Mouse (Mus musculus): ENCODE results near the gene Prune1. TPM values are rescaled to one million over a fixed set of nuclear protein-coding genes. Genes with fewer than 3 reads are reported as not detected.

The Prune1 gene
- total and polyA plus RNA-seq, 2 experiments from 2014 or later: 60.4 to 77.4 TPM

- Histone ChIP-seq H3K36me3 (ENCODE audit: insufficient read depth, low read length) (peaks cover 54% of the 10 kb centered on the region), H3K9ac (replicated peaks; ENCODE audit: low read length) (no peak overlapping the region), H3K4me2 (ENCODE audit: low read depth, low read length) (no peak overlapping the region), H3K4me1 (ENCODE audit: insufficient read depth, low read length) (peaks cover 20% of the 10 kb centered on the region), H3K9me3 (ENCODE audit: low read length) (no peaks in the 10 kb centered on the region), H3K27me3 (ENCODE audit: insufficient read depth, low read length) (no peaks in the 10 kb centered on the region), H3K4me3 (ENCODE audit: low read length) (no peak overlapping the region), H3K27ac (no peak overlapping the region)
- TF ChIP-seq CTCF (IDR thresholded peaks at IDR 0.05; ENCODE audit: low read depth): no peak
- ATAC-seq (no peak), DNase-seq (ENCODE audit: low spot score) (no peak)
- 91% methylated on average over 7 of the region's 7 CpGs for WGBS
These were observed 49.1 kb downstream of the Prune1 start for GRCm38 (mm10) chr3:95232771-95233170.

DNA sequence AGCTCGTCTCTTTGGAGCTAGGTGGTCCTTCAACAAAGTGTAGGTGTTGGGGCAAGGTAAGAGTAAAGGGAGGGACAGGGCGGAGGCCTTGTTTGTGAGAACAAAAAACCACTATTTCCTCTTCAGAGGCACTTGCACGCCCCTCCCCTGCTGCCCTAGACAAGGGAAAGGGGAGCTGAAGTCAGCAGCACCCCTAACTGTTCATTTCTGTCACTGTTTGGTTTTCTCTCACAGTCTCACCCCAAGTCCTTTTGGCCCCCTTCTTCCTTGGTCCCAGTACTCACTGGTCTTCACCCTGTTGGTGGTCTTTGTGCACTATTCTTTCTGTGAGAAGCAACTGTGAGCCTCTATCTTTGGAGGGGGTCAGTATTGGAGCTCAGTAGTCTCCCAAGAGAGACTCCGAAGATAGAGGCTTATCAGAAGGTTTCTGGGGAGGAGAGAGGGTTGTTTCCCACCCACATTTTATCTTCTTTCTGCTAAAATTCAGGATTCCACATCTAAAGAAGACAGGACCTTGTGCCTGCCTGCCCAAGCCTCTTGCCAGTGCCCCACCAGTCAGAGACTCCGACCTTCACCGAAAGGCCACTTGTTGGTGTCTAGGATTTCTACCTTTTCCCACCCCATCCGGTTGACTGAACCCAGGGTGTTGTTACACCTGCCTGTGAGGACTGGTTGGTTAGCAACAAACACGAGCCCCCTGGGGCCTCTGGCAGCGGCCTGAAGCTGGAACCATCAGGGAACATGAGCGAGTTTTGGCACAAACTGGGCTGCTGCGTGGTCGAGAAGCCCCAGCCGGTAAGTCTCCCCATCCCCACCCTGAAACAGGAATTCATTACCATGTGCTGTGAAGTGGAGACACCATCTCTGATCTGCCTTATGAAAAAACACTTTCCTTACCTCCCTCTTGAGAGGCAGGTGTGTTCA, 50.3 kb downstream of the Prune1 start, which contains the start of gene Mllt11:
Gene Mllt11 (minus strand): TSS at position 874 of the 924 bp plus-strand sequence.
- H3K27me3 ChIP-seq (ENCODE audit: insufficient read depth, low read length): no peaks in the 10 kb centered on the region

DNA sequence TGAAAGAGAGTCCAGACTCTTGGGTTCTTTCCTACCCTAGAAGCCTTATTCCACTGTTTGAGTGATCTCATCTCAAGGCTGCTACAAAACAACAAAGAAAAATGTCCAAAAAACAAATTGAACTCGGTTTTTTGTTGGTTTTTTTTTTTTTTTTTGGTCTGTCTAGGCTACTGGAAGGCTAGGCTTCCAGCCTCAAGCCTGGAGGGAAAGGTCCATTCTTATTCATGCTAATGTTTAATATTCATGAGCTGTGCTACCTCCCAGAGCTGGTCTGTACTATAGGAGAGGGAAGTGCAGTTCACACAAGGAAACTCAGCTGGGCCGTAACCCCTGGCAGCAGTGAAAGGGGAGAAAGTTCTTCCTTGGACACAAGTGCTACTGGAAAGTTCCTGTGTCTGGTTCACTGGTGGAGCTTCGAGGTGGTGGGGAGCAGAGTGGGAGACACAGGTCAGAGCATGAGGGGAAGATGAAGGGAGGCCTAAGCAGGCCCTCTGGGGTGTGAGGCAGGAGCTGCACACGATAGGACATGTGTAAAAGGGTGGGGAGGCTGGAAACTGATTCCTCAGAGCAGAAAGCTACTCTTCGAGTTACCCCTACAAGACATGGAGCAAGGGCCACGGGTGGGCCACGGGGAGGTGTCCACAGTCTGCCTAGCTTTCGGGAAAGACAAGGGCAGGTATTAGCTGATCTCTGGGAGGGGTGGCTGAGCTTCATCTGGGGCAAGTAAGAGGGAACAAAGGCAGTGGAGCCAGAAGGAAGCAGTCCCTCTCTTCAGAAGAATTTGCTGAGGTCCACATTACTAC, 51.2 kb downstream of the Prune1 start:
- H3K9me3 ChIP-seq (ENCODE audit: low read length): no peaks in the 10 kb centered on the region
- ATAC-seq (no peak), DNase-seq (ENCODE audit: low spot score) (peak; percentile 56)
- peak overlapping the region; percentile 91 for H3K4me2 ChIP-seq (ENCODE audit: low read depth, low read length)
- peak overlapping the region; percentile 93 for H3K27ac ChIP-seq
- peaks cover 40% of the 10 kb centered on the region for H3K36me3 ChIP-seq (ENCODE audit: insufficient read depth, low read length)
- TF ChIP-seq CTCF (IDR thresholded peaks at IDR 0.05; ENCODE audit: low read depth): no peak
- peak overlapping the region; percentile 57 for H3K4me3 ChIP-seq (ENCODE audit: low read length)
- WGBS: 26% methylated on average over 8 of the region's 8 CpGs
- H3K9ac ChIP-seq (replicated peaks; ENCODE audit: low read length): peak overlapping the region; percentile 82
- no peaks in the 10 kb centered on the region for H3K27me3 ChIP-seq (ENCODE audit: insufficient read depth, low read length)
- H3K4me1 ChIP-seq (ENCODE audit: insufficient read depth, low read length): peaks cover 20% of the 10 kb centered on the region

More for the DNA sequence above, 50.3 kb downstream of the Prune1 start, which contains the start of gene Mllt11:
- 0 out of 2 replicates have a peak within 1 kb of the TSS, but pooled peaks have one; percentile 21 for H3K9ac ChIP-seq (replicated peaks; ENCODE audit: low read length)
- no peaks in the 10 kb centered on the region for H3K9me3 ChIP-seq (ENCODE audit: low read length)
- peaks cover 20% of the 10 kb centered on the region for H3K4me1 ChIP-seq (ENCODE audit: insufficient read depth, low read length)
- H3K27ac ChIP-seq: peak within 1 kb of the TSS; percentile 93
- no peak for ATAC-seq
- H3K36me3 ChIP-seq (ENCODE audit: insufficient read depth, low read length): peaks cover 48% of the 10 kb centered on the region
- 43% methylated on average over 13 of the region's 13 CpGs for WGBS
- no peak for DNase-seq (ENCODE audit: low spot score)
- peak within 1 kb of the TSS; percentile 91 for H3K4me2 ChIP-seq (ENCODE audit: low read depth, low read length)
- no peak for TF ChIP-seq CTCF (IDR thresholded peaks at IDR 0.05; ENCODE audit: low read depth)
- H3K4me3 ChIP-seq (ENCODE audit: low read length): no peak within 1 kb of the TSS

DNA sequence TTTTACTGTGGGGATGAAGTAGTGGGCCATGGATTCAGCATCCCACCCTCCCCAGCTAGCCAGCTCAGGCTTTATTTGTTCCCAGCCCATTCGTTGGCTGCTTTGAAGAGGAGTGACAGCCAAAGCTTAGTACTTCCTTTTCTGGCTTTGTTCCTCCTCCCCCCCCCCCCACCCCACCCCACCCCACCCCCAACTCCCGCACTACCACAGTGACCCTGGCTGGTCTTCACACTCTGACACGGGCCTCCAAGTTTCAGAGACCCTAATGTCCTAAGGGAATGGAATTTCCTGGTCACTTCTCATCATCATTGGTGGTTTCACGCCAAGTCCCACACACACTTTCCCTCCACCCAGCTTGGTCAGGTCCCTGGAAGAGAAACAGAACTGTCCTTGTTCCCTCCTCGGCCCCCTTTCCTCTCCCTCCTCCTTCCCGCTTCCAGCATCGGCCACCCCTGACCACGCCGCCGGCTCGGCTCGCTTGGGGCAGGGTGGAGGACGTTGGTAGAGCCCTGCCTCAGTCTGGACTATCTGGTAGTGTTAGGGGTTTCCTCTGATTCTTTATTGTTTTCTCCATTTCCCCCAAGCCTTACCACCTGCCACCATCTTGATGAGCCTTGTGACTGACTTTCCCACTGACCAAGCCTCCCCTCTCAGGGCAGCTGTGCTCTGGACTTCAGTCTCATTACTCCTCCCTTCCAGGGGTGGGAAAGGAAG, 51.9 kb downstream of the Prune1 start:
- H3K27ac ChIP-seq: peak overlapping the region; percentile 93
- DNase-seq (ENCODE audit: low spot score) (peak; percentile 68), ATAC-seq (peak; percentile 45)
- TF ChIP-seq CTCF (IDR thresholded peaks at IDR 0.05; ENCODE audit: low read depth): no peak
- H3K9me3 ChIP-seq (ENCODE audit: low read length): no peaks in the 10 kb centered on the region
- H3K27me3 ChIP-seq (ENCODE audit: insufficient read depth, low read length): no peaks in the 10 kb centered on the region
- peak overlapping the region; percentile 91 for H3K4me2 ChIP-seq (ENCODE audit: low read depth, low read length)
- H3K36me3 ChIP-seq (ENCODE audit: insufficient read depth, low read length): peaks cover 32% of the 10 kb centered on the region
- H3K4me1 ChIP-seq (ENCODE audit: insufficient read depth, low read length): peaks cover 20% of the 10 kb centered on the region
- H3K9ac ChIP-seq (replicated peaks; ENCODE audit: low read length): peak overlapping the region; percentile 82
- 2% methylated on average over 13 of the region's 13 CpGs for WGBS
- H3K4me3 ChIP-seq (ENCODE audit: low read length): peak overlapping the region; percentile 57

- ATAC-seq: no peak; the same call in 1 of the 2 replicates
- Histone ChIP-seq H3K36me3 (ENCODE audit: insufficient read depth, low read length) (peaks cover 24% of the 10 kb centered on the region; the same call in 1 of the 2 replicates), H3K27ac (peak overlapping the region; percentile 93), H3K9me3 (ENCODE audit: low read length) (no peaks in the 10 kb centered on the region), H3K9ac (replicated peaks; ENCODE audit: low read length) (peak overlapping the region; percentile 82), H3K27me3 (ENCODE audit: insufficient read depth, low read length) (no peaks in the 10 kb centered on the region), H3K4me2 (ENCODE audit: low read depth, low read length) (peak overlapping the region; percentile 91), H3K4me1 (ENCODE audit: insufficient read depth, low read length) (peaks cover 20% of the 10 kb centered on the region), H3K4me3 (ENCODE audit: low read length) (peak overlapping the region; percentile 57)
- peak; percentile 83 for DNase-seq (ENCODE audit: low spot score)
- TF ChIP-seq CTCF (IDR thresholded peaks at IDR 0.05; ENCODE audit: low read depth): no peak
- 1% methylated on average over 43 of the region's 43 CpGs for WGBS
These were observed 52.7 kb downstream of the Prune1 start for GRCm38 (mm10) chr3:95228894-95229780.
